Mouse (Mus musculus) kidney, adult 2 months (tissue): ENCODE data around the gene Dnajc15.

ENCODE experiments used
- CTCF ChIP-seq: fragments of 200-500 bp; conservative IDR thresholded peaks from 2 replicates; pipeline ENCODE4 v1.5.1; 2011; ENCODE audit warnings: low read depth, mild to moderate bottlenecking, control low read depth, low read length, moderate library complexity, mixed read lengths; ENCODE audit not compliant: insufficient read depth, insufficient read length
- POLR2A ChIP-seq: fragments of 200-500 bp; IDR thresholded peaks from one replicate; pipeline ENCODE4 v1.6.1; 2011; ENCODE audit warnings: low read depth, low read length, control low read depth

- TF ChIP-seq POLR2A (no peak), CTCF (no peak)
Measured at GRCm38 (mm10) chr14:77825121-77825520, 49.8 kb downstream of the Dnajc15 start.
